Mouse (Mus musculus) mouse trophoblast stem cell (cell line): ENCODE data around the gene Dtx4.

Source experiments
- in situ Hi-C, 2 experiments: fragments of 300-500 bp; cut with MseI, MboI; formaldehyde crosslinking; loops; 2 replicates in 1 of 2; 3 replicates in 1 of 2; pipeline ENCODE4 v1.15.1; 2025

Dtx4 gene

DNA sequence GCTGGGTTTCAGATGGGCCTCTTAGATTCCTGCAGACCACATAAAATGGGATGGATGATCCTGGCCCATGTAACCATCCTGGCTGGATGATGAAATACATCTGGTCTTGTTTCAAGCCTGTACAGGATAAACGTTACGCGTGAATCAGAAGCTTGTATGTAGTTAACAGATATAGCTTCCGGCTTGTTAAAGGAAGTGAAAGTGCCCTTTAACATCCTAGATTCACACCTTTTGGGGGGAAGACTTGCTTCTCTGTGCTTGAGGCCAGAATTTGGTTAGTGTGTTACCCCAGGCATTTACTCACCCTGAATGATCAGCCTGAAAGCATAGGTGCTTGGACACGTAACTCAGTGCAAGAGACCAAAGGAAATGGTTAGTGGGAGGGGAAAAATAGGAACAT, 74.2 kb downstream of the Dtx4 start:
- in situ Hi-C loops = loop anchor here in 1 of 2 experiments (10.0 kb wide), 1 partner anchor 292 kb away; no protein-coding TSS in a partner anchor

DNA sequence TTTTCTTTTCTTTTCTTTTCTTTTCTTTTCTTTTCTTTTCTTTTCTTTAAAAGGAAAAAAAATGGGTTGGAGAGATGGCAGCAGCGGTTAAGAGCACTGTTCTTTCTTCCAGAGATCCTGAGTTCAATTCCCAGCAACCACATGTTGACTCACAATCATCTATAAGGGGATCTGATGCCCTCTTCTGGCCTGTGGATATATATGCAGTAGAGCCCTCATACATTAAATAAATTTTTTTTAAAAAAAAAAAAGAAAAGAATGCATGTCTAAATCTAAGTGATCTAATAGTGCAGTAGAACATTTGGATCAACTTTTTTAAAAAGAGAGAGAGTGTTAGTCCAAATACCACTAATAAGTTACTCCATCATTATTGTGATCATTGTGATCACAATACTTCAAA, 79.6 kb downstream of the Dtx4 start:
- in situ Hi-C loops = loop anchor here in 1 of 2 experiments (10.0 kb wide), 1 partner anchor 287 kb away; no protein-coding TSS in a partner anchor

DNA sequence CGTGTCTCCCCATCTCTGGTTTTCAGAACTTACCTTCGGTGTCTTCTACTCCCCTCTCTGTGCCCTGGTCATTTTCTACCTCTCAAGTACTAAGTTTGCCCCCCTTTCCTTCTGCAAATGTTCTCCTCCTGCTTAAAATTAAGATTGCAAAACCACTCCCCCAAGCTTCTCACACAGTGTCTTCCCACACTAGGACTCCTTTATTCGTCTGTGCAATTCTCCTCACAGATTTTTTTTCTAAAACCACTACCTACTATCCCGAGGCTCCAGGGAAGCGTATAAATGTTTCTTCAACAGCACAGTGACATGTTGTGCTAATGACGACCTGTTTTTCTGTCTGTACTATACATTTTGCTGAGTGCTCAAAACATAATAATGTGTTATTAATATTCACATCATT, 80.7 kb downstream of the Dtx4 start:
- in situ Hi-C loops = loop anchor here in 1 of 2 experiments (10.0 kb wide), 1 partner anchor 286 kb away; no protein-coding TSS in a partner anchor

DNA sequence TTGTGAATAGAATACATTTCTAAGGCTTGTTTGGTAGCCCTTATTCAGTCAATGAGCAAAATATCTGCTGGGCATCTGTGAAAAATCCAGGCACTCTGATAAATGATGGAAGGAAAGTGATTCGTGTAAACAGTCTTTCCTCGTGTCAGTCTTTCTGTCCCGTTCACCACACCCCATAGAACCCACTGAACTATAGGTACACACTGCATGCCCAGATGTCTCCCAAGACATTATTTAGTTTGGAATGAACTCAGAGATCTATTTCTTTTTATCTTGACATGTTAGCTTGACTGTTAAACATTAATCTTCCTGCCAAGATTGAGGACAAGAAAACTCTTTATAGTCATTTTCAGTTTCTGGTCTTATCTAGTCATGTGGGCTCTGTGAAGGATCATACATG, 82.9 kb downstream of the Dtx4 start:
- in situ Hi-C loops = loop anchor here in 1 of 2 experiments (10.0 kb wide), 1 partner anchor 284 kb away; no protein-coding TSS in a partner anchor

DNA sequence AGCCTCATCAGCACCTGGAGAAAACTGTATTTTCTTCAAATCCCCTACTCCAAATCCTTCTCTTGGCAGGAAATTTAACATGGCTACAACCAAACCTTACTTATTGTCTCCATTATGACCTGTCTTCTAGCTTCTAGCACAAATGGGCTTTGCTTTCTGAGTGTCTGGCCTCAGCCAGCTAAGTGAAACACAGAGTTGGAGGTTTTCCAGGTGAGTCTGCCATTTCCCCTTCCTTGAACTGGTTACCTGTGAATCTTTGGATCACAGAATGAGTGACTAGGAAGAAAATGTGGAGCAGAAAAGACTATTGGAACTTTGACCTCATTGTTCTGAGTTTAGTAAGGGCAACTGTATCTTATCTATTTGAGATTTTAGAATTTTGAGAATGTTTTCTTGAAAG, 83.9 kb downstream of the Dtx4 start, which contains the start of gene Olfr1441:
Olfr1441 (plus strand) TSS at position 73 of the 400 bp plus-strand sequence.
- in situ Hi-C loops = loop anchor here in 1 of 2 experiments (10.0 kb wide), 1 partner anchor 283 kb away; no protein-coding TSS in a partner anchor
